Mouse (Mus musculus) stomach, postnatal 0 days (tissue): ENCODE measurements around the gene Nrxn3.

ENCODE experiments used
- CTCF ChIP-seq: IDR thresholded peaks from 2 replicates; pipeline ENCODE4 v1.5.1; 2016; ENCODE audit warnings: antibody characterized with exemption, low read depth, mild to moderate bottlenecking, moderate library complexity
- EP300 ChIP-seq: optimal IDR thresholded peaks from 2 replicates; pipeline ENCODE3; 2016; ENCODE audit warnings: antibody characterized with exemption

- no peak for TF ChIP-seq CTCF
- no peak for TF ChIP-seq EP300
These were observed 140.4 kb downstream of the Nrxn3 start for GRCm38 (mm10) chr12:88863069-88863468.
